Mouse (Mus musculus): ENCODE measurements around the gene Wdr81.
"Not testable (repeated sequence)": the region's sequence is repeated elsewhere in the genome, so short reads cannot be mapped to it uniquely, and the experiment has no call there.

Wdr81 gene

DNA sequence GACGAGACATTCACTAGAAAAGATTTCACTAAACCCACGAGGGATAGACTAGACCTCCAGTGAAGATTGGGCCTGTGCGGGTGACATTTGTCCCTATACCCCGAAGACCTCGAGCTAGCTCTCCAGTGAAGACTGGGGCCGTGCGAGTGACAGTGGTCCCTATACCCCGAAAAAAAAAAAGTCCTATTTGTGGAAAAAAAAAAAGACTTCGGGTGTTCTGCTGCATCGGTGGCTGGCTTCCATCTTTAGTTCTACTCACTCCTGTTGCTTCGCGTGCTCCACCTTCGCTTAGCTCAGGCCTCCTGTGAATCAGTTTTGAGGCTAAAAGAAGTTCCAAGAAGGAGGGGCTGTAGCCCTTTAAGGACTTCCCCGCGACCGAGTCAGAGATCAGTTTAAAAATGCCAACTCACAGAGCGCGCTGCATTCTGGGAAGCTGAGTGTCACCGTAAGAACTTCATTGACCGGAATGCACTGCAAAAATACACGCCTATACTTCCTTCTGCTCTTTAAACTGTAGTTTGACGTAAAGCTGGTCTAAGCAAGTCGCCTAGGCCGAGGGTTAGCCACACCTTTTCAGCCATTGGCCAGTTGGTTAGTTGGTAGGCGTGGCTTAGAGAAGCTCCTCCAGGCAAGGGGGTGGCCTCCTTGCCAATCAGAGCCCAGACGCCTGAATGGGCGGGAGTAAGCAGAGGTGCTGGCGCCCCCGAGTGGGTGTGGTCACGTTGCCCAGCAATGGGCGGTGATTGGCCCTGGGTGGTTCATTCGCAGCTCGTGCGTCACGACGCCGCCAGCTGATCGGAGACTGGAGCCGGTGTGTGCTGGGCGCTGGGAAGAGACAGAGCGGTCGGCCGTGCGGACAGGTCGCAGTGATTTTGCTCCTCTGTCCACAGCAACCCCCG lies 6.6 kb upstream of the Wdr81 start, which contains the start of gene Tlcd2:
Tlcd2 (plus strand) TSS at position 872 of the 899 bp plus-strand sequence.
- peak; percentile 99 to 100 for DNase-seq (ENCODE audit: low spot score in 2 of 2)

DNA sequence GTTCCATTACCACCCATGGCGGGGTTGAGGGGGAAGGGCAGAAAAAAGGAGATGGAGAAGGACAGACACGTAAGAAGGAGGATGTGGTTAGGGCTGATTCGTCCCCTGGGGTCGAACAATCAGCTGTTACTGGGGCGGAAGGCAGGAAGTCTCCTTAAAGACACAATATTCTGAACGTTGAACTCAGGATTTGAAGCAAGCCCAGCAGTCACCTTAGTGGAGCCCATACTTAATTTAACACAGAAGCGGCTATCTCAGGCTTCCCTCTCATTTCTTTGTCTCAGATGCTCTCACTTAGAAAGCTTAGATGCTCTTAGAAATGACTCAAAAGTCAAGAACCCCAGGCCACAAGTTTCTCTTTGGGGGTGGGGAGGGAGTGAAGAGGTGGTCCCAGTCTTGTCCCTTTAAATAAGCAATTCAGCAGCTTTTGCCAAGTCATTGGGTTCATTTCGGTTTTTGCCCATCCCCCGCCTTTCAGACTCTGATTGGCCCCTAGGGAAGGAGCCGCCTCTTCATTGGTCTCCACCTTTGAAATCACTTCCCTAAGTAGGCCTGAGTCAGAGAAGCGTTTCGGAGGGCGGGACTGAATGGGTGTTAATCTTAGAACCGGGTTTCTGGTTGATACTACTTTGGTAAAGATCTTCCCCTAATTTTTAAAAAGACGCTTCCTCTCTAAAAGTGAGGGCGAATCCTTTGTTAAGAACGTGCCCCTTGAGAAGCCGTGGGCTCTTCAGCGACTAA lies 5.8 kb upstream of the Wdr81 start:
- peak; percentile 89 to 96 for DNase-seq (ENCODE audit: low spot score in 2 of 2)

DNA sequence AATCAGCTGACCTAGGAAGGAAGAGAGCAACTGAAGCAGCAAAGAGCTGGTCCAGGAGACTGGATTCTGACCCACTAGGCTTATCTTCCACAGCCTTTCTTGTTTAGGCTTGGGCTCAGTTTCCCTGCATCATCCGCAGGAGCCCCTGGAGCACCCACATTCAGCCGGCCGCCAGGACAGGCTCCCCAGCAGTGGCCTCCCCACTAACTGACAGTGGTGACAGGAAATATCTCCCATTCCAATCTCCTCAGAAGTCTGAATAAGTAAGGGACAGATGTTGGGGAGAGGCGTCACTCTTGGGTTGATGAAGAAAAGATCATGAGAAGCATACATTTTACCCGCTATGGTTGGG lies 5.2 kb upstream of the Wdr81 start:
- no peak for DNase-seq (ENCODE audit: low spot score in 2 of 2)

DNA sequence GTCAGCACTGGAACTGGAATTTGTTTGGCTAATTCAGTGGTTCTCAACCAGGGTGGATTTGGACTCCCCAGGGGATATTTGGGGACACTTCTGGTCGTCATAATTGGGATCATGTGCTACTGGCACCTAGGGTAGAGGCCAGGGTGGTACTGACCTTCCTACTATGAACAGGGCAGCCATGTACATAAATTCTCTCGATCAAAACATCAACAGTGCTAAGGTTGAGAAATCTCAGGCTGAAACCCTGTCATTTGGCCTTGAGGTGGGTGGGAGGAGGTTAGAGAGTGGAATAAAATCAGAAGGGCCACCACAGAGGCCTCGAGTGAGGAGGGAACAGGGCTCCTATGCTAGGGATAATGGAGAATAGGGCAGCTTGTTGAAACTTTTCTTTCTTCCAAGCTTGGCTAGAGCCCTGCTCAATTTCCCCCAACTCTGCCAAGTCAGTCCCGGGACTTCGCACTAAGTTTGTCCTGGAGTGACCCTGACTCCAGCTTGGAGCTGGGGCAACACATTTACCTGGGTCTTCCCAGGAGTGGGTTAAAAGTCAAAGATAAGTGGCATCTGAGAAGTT lies 4.7 kb upstream of the Wdr81 start:
- DNase-seq (ENCODE audit: low spot score in 2 of 2), result no peak

DNA sequence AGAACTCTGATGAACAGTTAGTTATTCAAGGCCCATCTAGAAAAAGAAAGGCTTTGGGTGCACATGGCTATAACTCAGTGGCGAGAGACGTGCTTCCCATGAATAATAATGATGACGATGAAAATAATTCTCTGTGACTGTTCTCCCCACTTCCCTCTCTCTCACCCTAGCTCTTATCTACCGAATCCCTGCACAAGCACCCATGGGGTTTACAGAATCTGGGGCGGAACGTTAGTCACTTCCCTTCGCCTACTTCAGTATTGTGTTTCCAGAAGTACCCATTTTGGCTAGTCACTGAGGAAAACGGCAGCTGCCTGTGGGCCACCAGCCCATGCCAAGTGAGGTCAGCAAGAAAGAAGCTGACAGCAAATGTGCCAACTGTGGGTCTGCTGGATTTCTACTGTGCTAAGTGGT lies 4.1 kb upstream of the Wdr81 start:
- DNase-seq (ENCODE audit: low spot score in 2 of 2), result no peak

DNA sequence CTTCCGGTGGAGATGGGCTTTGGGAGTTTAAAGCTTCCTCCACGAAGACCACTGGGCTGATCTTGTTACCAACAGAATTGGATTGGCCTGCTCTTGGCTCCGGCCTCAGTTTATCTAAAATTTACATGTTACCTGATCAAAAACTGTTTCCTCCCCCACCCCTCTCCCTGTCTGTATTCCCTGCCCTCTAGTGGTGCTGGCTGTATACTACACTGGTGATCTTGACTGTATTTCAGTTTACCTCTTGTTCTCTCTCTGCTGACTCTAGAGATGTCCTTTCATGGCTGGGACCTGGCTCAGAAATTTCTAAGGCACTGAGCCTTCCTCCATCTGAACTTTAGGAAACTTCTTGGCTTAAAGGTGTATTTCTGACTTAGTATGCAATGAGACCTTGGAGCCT lies 3.7 kb upstream of the Wdr81 start:
- no peak for DNase-seq (ENCODE audit: low spot score in 2 of 2)

DNA sequence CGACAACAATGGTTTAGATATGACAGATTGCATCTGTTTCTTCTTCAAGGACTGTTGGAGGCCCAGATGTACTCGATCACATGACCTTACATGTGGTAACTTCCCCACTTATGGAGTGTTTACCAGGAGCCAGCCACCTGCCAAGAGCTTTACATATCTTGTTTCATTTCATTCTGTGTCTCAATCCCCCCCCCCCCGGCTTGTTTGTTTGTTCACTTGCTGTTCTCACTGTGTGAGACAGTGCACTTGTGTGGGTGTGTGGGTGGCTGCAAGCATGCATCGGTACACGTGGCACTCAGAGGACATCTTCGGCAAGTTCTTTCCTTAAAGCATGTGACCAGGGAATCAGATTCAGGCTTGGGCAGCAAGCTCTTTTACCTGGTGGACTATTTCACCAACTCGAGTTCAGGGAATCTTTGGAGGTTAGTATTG lies 1.9 kb upstream of the Wdr81 start:
- no peak for DNase-seq (ENCODE audit: low spot score in 2 of 2)

DNA sequence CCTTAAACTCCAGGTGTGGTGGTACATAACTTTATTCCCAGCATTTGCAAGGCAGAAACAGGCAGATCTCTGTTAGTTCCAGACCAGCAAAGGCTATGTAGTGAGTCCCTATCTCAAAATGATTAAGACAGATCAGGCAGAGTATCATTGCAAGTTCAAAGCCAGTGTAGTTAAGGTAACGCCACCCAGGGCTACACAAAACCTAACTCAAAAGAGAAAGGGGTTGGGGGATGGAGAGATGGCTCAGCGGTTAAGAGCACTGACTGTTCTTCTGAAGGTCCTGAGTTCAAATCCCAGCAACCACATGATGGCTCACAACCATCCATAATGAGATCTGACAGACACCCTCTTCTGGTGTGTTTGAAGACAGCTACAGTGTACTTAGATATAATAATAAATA lies 1.5 kb upstream of the Wdr81 start:
- not testable (repeated sequence) for DNase-seq (ENCODE audit: low spot score in 2 of 2)

DNA sequence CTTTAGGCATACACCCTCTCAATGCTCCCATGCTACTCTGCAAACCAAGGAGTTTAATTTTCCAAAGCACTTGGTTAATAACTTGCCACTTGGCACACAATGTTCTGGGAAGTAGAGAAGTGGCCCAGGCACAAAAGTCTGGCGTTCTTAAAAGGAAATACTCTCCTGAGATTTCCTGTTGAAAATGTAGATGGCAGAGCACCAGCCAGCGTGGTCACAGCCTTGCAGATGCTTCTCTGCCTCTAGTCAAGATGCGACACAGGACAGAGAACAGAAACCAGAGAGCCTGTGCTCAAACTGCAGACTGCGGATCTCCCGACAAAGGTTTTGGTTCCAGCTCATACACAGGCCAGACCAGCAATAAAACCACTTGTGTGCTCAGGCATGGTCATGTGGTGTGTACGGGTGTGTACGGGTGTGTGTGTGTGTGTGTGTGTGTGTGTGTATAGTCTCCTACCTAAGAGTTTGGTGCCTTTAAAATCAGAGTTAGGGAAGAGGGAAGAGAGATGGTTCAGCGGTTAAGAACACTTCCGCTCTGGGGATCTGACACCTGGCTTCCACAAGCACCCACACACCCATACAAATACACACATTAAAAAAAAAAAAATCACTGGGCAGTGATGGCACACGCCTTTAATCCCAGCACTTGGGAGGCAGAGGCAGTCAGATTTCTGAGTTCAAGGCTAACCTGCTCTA lies 672 bp upstream of the Wdr81 start:
- no peak for DNase-seq (ENCODE audit: low spot score in 2 of 2)

DNA sequence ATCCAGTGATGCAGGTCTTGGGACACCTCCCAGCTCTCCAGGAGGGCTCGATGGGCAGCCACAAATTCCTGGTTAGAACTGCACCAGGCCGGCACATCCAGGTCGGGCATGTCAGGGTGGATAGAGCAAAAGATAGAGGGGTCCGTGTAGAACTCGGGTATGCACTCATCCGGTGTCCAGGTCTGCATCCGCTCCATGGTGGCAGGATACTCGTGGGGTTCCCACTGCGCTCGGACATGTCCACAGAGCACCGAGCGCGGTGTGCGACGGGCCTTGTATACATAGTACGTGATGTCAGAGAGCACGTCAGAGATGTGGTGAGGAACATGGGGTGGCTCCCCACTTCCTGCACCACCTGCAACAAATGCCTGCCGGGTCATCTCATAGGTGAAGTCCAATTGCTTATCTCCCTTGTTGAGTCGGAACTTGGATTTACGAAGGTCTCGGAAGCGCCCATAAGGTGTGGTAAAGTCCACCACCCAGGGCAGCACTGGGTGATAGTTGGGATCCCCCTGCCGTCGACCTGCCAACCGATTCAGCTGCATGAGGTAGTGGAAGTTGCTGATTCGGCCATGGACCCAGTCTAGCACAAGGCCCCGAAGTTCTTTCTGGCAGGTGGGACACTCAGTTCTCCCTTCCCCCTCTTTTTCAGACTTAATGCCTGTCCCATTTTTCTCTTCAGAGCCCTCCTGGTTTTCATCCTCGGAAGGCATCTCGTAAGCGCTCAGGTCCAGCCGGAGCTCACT lies 1.5 kb downstream of the Wdr81 start:
- no peak for DNase-seq (ENCODE audit: low spot score in 2 of 2)

DNA sequence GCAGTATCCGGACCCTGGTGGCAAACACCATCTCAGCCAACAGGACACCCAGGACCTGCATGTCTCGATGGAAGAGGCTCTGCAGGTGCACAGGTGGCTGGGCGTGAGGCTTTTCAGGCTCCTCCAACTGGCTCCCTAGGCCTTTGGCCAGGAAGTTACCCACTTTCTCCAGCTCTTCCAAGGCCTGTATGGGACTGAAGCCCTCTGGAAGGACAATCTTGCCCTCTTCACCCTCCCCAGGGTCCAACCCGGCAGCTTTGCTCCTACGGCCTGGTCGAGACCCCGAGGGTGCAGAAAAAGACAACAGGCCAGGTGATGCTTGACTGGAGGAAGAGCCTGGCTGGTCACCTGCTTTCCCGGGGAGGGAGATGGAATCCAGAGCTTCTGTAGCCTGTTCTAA lies 2.4 kb downstream of the Wdr81 start:
- no peak for DNase-seq (ENCODE audit: low spot score in 2 of 2)

DNA sequence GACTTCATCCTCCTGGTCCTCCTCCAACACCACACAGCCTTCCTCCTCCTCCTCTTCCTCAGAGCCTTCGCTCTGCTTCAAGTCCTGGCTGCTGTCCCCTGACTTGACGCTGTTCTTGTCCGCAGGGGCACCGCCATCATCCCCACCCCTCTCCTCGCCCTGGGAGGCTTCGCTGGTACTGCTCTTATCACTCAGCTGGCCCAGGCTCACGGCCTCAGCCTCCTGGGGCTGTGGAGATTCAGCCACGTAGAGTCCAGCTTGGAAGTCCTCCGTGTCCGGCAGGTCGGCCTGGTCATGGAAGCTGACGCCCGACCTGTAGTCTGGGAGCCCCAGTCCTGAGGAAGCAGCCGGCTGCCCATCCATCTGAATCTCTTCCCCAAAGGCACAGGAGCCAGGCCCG lies 3.6 kb downstream of the Wdr81 start:
- no peak for DNase-seq (ENCODE audit: low spot score in 2 of 2)

DNA sequence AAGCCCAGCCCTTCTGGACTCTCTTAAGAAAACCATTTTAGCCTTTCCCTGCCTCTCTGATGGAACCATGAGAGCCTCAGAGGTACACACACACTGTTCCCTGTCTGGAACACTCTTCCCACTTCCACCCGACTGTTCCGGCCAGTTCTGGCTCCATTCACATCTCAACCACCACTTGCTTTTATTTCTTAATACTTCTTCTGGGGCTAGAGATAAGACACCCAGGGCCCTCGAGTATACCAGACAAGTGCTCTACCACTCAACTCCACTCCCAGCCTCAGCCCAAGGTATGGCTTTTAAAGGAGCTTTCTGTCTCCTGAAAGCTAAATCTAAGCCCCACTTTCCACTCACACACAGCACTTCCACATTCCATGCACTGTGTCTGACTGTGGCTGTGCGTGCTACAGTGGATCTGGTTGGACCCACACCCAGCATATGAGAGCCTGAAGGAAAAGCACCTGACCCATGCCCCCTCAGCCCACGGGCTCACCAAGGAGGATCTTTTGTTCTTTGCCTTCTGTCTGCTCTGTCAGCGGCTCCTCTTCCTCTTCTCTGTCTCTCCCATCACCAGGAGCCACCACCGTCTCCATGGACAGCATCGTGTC lies 4.1 kb downstream of the Wdr81 start:
- DNase-seq (ENCODE audit: low spot score in 2 of 2), result no peak

DNA sequence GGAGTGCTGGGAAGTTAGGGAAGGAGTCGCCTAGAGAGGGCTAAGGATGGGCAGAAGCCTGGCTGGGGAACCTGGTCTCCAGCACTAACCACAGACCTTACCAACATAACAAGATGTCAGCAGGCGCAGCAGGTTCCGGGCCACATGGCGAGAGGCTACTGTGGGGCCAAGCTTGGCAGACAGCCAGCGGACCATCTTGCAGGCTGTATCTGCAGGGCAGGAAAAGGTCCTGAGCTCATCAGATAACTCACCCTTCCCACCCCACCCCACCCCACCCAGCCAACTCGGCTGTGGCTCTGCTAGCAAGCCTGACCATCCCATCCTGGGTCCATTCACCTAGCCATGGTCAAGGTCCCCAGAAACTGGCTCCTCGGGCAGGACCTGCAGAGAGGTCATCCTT lies 4.8 kb downstream of the Wdr81 start:
- no peak for DNase-seq (ENCODE audit: low spot score in 2 of 2)

DNA sequence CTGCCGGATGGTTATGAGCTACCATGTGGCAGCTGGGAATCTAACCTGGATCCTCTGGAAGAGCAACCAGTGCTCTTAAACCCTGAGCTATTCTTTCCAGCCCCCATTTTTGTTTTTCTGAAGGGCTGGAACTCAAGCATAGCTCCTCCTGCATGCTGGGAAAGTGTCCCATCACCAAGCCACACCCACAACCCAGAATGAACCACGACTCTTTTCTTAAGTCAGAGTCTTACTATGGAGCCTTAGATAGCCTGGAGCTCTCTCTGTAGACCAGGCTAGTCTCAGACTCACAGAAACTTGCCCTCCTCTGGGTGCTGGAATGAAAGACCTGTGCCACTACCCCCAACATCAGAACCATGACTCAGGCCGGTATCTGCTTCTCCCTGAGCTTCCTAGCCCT lies 5.9 kb downstream of the Wdr81 start:
- DNase-seq (ENCODE audit: low spot score in 2 of 2), result no peak

DNA sequence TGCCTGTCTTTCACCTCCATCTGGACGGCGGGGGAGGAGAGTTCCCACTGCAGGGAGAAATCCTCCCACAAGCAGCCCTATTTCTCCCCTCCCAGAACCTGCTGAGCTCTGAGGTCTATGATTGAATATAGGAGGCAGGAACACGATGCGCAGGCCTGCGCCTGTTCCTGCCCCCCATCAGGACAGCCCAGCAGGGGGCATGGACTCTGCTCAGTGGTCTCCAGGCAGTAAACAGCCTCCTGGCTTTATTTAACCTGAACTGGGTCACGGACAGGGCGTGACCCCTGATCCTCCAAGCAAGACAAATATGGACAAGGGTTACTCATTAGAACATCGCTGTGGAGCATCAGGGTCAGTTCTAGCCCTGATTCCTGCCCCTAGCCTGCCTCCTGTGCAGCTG lies 10.8 kb downstream of the Wdr81 start:
- no peak for DNase-seq (ENCODE audit: low spot score in 2 of 2)

DNA sequence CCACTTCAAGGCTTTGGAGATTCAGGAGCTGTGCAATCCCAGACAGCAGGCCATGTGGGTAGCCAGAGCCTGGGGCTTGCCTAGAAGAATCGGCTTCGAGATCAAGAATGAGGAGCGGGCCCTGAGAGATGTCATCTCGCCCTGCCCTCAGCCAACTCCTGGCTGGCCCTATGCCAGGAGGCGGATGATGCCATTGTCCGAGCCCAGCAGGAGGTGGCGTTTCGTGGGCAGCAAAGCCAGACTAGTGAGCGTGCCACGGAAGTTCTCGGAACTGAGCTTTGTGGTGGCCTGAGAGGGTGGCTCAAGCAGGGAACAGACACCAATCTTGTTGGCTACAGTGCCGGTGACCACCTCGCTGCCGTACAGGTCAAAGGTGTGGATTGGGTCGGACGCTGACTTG lies 12.9 kb downstream of the Wdr81 start:
- no peak for DNase-seq (ENCODE audit: low spot score in 2 of 2)

DNA sequence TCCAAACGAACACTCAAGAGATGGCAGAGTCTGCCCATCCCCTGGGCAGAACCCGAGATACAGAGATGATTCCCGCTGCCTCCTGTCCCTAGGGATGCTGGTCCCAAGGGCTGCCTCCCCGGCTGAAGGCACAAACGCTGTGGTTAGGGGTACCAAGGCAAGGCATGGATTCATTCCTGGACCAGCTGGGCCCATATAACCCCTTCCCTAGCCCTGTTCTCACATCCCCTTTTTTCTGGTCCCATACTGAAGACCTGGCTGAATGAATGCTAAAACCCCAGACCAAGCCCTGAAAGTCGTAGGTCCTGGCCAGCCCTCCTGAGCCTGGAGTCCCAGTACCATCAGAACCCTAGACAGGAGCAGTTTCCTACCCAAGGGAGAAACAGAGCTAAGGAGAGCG lies 13.5 kb downstream of the Wdr81 start:
- no peak for DNase-seq (ENCODE audit: low spot score in 2 of 2)

DNA sequence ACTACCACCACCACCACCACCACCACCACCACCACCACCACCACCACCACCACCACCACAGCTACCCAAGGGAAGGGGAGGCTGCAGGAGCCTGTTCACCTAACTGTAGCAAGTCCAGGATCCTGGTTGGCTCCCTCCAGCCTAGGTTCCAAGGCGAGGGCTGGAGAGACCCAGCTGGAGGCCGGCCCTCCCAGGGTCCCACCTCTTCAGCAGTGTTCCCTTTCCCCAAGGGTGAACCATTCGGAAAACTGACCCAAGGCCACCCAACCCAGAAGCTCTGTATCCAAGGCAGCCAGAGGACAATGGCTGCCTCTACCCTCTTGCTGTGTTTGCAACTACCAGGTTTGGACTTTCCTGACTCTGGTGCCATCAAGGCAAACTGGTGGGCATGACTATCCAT lies 14.6 kb downstream of the Wdr81 start:
- DNase-seq (ENCODE audit: low spot score in 2 of 2), result no peak

DNA sequence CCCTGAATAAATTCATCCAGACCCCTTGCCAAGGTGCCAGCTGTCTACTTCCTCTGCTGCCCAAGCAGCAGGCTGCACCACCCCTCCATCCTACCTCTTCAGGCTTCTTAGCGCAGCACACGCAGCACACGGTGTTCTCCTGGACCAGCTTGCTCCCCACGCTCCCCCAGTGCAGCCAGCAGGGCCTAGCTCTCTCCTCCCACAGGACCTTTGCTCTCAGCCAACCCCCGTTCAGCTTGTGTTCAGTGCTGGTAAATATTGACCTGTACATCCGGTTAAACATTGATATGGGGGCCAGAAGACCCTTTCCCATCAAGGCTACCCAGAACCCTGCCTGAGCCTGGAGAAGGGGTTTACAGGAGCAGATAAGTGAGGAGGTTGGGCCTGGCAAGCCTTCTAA lies 15.2 kb downstream of the Wdr81 start, which contains the start of gene Serpinf2:
Serpinf2 (minus strand) TSS at position 229 of the 400 bp plus-strand sequence.
- DNase-seq (ENCODE audit: low spot score in 2 of 2), result no peak

DNA sequence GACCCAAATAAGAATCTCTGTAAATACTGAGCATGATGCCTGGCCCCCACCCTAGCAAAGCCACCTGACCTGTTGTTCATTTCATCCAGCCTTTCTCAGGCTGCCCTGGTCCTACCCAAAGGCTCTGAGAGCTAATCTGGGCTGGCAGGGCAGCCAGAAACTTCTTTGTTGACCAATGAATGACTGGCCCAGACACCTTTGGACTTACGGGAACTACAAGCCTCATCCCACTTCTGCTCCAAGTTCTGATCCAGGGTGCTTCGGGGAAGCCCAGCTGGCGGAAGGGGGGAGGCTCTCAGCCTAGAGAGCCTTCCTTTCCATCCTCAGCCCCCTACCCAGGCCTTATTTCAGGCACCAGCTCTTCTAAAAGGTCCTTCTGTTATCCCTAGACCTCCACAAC lies 15.7 kb downstream of the Wdr81 start:
- DNase-seq (ENCODE audit: low spot score in 2 of 2), result no peak
